Mouse (Mus musculus) small intestine, adult 2 months (tissue): Measurements from ENCODE around the gene Thoc5.

Source experiments
- CTCF ChIP-seq: fragments of 200-500 bp; IDR thresholded peaks from 2 replicates; pipeline ENCODE4 v1.5.1; 2012; ENCODE audit warnings: low read depth, mild to moderate bottlenecking, control low read depth, inconsistent platforms, low read length, moderate library complexity, mixed read lengths; ENCODE audit not compliant: insufficient replicate concordance, insufficient read length; ENCODE audit errors: extremely low read depth
- POLR2A ChIP-seq: fragments of 200-500 bp; IDR thresholded peaks from 2 replicates; pipeline ENCODE4 v1.6.1; 2012; ENCODE audit warnings: low read depth, mild to moderate bottlenecking, control low read depth, inconsistent platforms, low read length, moderate library complexity

DNA sequence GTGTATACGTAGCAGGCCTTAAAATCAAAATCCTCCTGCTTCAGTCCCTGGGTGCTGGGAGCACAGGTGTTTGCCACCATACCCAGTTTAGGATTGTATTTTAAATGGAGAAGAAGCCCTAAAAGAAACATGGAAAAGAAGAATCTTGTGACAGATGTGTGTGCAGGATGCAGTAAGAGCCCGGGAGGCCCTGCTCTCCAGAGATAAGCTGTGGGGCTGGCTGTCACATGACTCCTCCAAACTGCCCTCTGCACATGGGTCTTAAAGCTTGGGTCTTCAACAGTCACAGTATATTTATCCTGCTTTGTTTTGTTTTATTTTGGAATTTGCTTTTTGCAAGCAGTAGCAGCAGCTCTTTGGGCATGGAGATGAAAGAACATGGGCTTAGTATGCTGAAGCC, 72.4 kb downstream of the Thoc5 start:
- no peak for TF ChIP-seq CTCF
- TF ChIP-seq POLR2A: no peak
